Mouse (Mus musculus) kidney, adult 2 months (tissue): Measurements from ENCODE around the gene Gm49325.

Source experiments
- CTCF ChIP-seq: fragments of 200-500 bp; conservative IDR thresholded peaks from 2 replicates; pipeline ENCODE4 v1.5.1; 2011; ENCODE audit warnings: low read depth, mild to moderate bottlenecking, control low read depth, low read length, moderate library complexity, mixed read lengths; ENCODE audit not compliant: insufficient read depth, insufficient read length
- POLR2A ChIP-seq: fragments of 200-500 bp; IDR thresholded peaks from one replicate; pipeline ENCODE4 v1.6.1; 2011; ENCODE audit warnings: low read depth, low read length, control low read depth

- TF ChIP-seq CTCF, result no peak
- no peak for TF ChIP-seq POLR2A
These were observed 67.8 kb downstream of the Gm49325 start for GRCm38 (mm10) chr10:77673765-77674164.
